Mouse (Mus musculus): ENCODE results near the gene Il22ra1.

DNA sequence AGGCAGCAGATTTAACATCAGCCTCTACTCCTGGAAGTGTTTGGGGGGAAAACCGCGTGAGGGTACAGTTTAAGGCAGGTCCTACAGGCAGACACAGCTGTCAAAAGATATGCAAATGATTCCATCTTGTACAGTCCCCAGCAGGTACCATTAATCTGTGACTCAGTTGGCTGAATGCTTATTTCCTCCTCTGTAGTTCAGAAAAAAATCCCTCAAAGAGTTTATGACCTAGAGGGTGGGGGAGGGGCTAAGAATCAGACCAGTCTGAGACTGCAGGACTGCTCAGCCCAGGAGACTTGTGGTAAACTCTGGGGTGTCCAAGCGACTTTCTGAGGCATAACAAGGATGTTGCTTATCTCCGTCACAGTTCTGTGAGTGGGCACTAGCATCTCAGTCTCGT is 10.3 kb downstream of the Il22ra1 start:
- TF ChIP-seq CTCF (IDR thresholded peaks at IDR 0.05; ENCODE audit: low read depth) (no peak), EP300 (IDR thresholded peaks at IDR 0.05; ENCODE audit: low read depth) (no peak)
